Mouse (Mus musculus): ENCODE measurements around the gene C130032M10Rik. TPM values are rescaled to one million over a fixed set of nuclear protein-coding genes. Genes with fewer than 3 reads are reported as not detected.

C130032M10Rik gene
- total RNA-seq, 2 experiments from 2014 or later: not detected

GRCm38 (mm10) chr9:114544754-114545393 lies 29.4 kb downstream of the C130032M10Rik start:
- intact Hi-C loops (cut with DNase I): no loop called here
- DNase-seq (ENCODE audit: low spot score in 2 of 2): no peak

GRCm38 (mm10) chr9:114546765-114547164 lies 31.3 kb downstream of the C130032M10Rik start:
- intact Hi-C loops (cut with DNase I): no loop called here
- no peak for DNase-seq (ENCODE audit: low spot score in 2 of 2)

GRCm38 (mm10) chr9:114547643-114548077 lies 32.2 kb downstream of the C130032M10Rik start:
- intact Hi-C loops (cut with DNase I): no loop called here
- DNase-seq (ENCODE audit: low spot score in 2 of 2): no peak

- intact Hi-C loops (cut with DNase I): no loop called here
- no peak for DNase-seq (ENCODE audit: low spot score in 2 of 2)
Measured at GRCm38 (mm10) chr9:114548496-114548895, 33.0 kb downstream of the C130032M10Rik start.

- intact Hi-C loops (cut with DNase I): no loop called here
- no peak for DNase-seq (ENCODE audit: low spot score in 2 of 2)
Measured at GRCm38 (mm10) chr9:114549117-114549516, 33.6 kb downstream of the C130032M10Rik start.

GRCm38 (mm10) chr9:114550033-114550432 lies 34.5 kb downstream of the C130032M10Rik start:
- intact Hi-C loops (cut with DNase I): no loop called here
- DNase-seq (ENCODE audit: low spot score in 2 of 2): no peak

- intact Hi-C loops (cut with DNase I): no loop called here
- no peak for DNase-seq (ENCODE audit: low spot score in 2 of 2)
Measured at GRCm38 (mm10) chr9:114553828-114554227, 38.3 kb downstream of the C130032M10Rik start.

GRCm38 (mm10) chr9:114554355-114554979 lies 39.0 kb downstream of the C130032M10Rik start:
- DNase-seq (ENCODE audit: low spot score in 2 of 2): no peak
- intact Hi-C loops (cut with DNase I): no loop called here

- intact Hi-C loops (cut with DNase I): no loop called here
- DNase-seq (ENCODE audit: low spot score in 2 of 2): no peak
Measured at GRCm38 (mm10) chr9:114556276-114556855, 40.9 kb downstream of the C130032M10Rik start.

GRCm38 (mm10) chr9:114557086-114557485 lies 41.6 kb downstream of the C130032M10Rik start:
- intact Hi-C loops (cut with DNase I): no loop called here
- DNase-seq (ENCODE audit: low spot score in 2 of 2): no peak

- intact Hi-C loops (cut with DNase I): no loop called here
- no peak for DNase-seq (ENCODE audit: low spot score in 2 of 2)
Measured at GRCm38 (mm10) chr9:114560141-114560540, 44.6 kb downstream of the C130032M10Rik start.

GRCm38 (mm10) chr9:114560771-114561670 lies 45.5 kb downstream of the C130032M10Rik start:
- no peak for DNase-seq (ENCODE audit: low spot score in 2 of 2)
- intact Hi-C loops (cut with DNase I): no loop called here

- no peak for DNase-seq (ENCODE audit: low spot score in 2 of 2)
Measured at GRCm38 (mm10) chr9:114561671-114561971, 46.1 kb downstream of the C130032M10Rik start.

GRCm38 (mm10) chr9:114562031-114562918 lies 46.8 kb downstream of the C130032M10Rik start:
- no peak for DNase-seq (ENCODE audit: low spot score in 2 of 2)
- intact Hi-C loops (cut with DNase I): no loop called here

More at GRCm38 (mm10) chr9:114561671-114561971, 46.1 kb downstream of the C130032M10Rik start:
- intact Hi-C loops (cut with DNase I): no loop called here

GRCm38 (mm10) chr9:114562919-114563751 lies 47.6 kb downstream of the C130032M10Rik start:
- intact Hi-C loops (cut with DNase I): no loop called here
- peak; percentile 14 to 19 for DNase-seq (ENCODE audit: low spot score in 2 of 2)

- peak; percentile 27 to 28 for DNase-seq (ENCODE audit: low spot score in 2 of 2)
- intact Hi-C loops (cut with DNase I): no loop called here
Measured at GRCm38 (mm10) chr9:114563761-114564606, 48.5 kb downstream of the C130032M10Rik start, which contains the start of gene Trim71. Gene Trim71 (minus strand): TSS chr9:114564369.

GRCm38 (mm10) chr9:114564667-114565066 lies 49.2 kb downstream of the C130032M10Rik start:
- no peak for DNase-seq (ENCODE audit: low spot score in 2 of 2)
- intact Hi-C loops (cut with DNase I): no loop called here

All from left cerebral cortex, postnatal 25 days (tissue).